Mouse (Mus musculus): ENCODE measurements at regions not wholly inside any gene's neighbourhood (a gene's known extent, or its start where the extent isn't known, plus 50 kb on each side); places are given as distances from the start of the nearest gene placed in this dataset.
"Not testable (repeated sequence)": the region's sequence is repeated elsewhere in the genome, so short reads cannot be mapped to it uniquely, and the experiment has no call there.

- Histone ChIP-seq H3K9ac (ENCODE audit: low read length) (no peak overlapping the region), H3K4me2 (ENCODE audit: low read depth, low read length) (0 out of 2 replicates have a peak overlapping the region, but pooled peaks have one; percentile 5), H3K4me3 (ENCODE audit: low read length) (no peak overlapping the region), H3K27ac (ENCODE audit: low read length) (no peak overlapping the region), H3K9me3 (ENCODE audit: control insufficient read depth, low read length) (no peaks in the 10 kb centered on the region), H3K36me3 (ENCODE audit: control insufficient read depth, insufficient read depth, low read length) (no peaks in the 10 kb centered on the region), H3K27me3 (ENCODE audit: control insufficient read depth, insufficient read depth, low read depth, low read length) (no peaks in the 10 kb centered on the region), H3K4me1 (replicated peaks; ENCODE audit: control insufficient read depth, insufficient read depth, low read length) (no peaks in the 10 kb centered on the region)
- ATAC-seq (ENCODE audit: low read depth): peak; percentile 73
- 53% methylated on average over 10 of the region's 10 CpGs for WGBS
Observed at GRCm38 (mm10) chr14:120755389-120755788, 155.6 kb upstream of the Ipo5 start.

GRCm38 (mm10) chr14:120758200-120758830 lies 152.7 kb upstream of the Ipo5 start:
- no peak for ATAC-seq (ENCODE audit: low read depth)
- Histone ChIP-seq H3K27me3 (ENCODE audit: control insufficient read depth, insufficient read depth, low read depth, low read length) (no peaks in the 10 kb centered on the region), H3K4me1 (replicated peaks; ENCODE audit: control insufficient read depth, insufficient read depth, low read length) (peaks cover 9% of the 10 kb centered on the region; the same call in 1 of the 2 replicates), H3K27ac (ENCODE audit: low read length) (no peak overlapping the region), H3K4me3 (ENCODE audit: low read length) (no peak overlapping the region), H3K9me3 (ENCODE audit: control insufficient read depth, low read length) (no peaks in the 10 kb centered on the region), H3K36me3 (ENCODE audit: control insufficient read depth, insufficient read depth, low read length) (no peaks in the 10 kb centered on the region), H3K4me2 (ENCODE audit: low read depth, low read length) (no peak overlapping the region), H3K9ac (ENCODE audit: low read length) (no peak overlapping the region)
- 80% methylated on average over 14 of the region's 14 CpGs for WGBS

- Histone ChIP-seq H3K27me3 (ENCODE audit: control insufficient read depth, insufficient read depth, low read depth, low read length) (no peaks in the 10 kb centered on the region), H3K9ac (ENCODE audit: low read length) (no peak overlapping the region), H3K4me1 (replicated peaks; ENCODE audit: control insufficient read depth, insufficient read depth, low read length) (peaks cover 9% of the 10 kb centered on the region; the same call in 1 of the 2 replicates), H3K27ac (ENCODE audit: low read length) (peak overlapping the region; percentile 0; the same call in 1 of the 2 replicates), H3K9me3 (ENCODE audit: control insufficient read depth, low read length) (no peaks in the 10 kb centered on the region), H3K4me3 (ENCODE audit: low read length) (no peak overlapping the region), H3K36me3 (ENCODE audit: control insufficient read depth, insufficient read depth, low read length) (no peaks in the 10 kb centered on the region), H3K4me2 (ENCODE audit: low read depth, low read length) (no peak overlapping the region)
- ATAC-seq (ENCODE audit: low read depth): no peak
- 59% methylated on average over 7 of the region's 7 CpGs for WGBS
Observed at GRCm38 (mm10) chr14:120762168-120762567, 148.9 kb upstream of the Ipo5 start.

- Histone ChIP-seq H3K4me3 (ENCODE audit: low read length) (no peak overlapping the region), H3K9ac (ENCODE audit: low read length) (no peak overlapping the region), H3K27me3 (ENCODE audit: control insufficient read depth, insufficient read depth, low read depth, low read length) (no peaks in the 10 kb centered on the region), H3K4me1 (replicated peaks; ENCODE audit: control insufficient read depth, insufficient read depth, low read length) (peaks cover 9% of the 10 kb centered on the region; the same call in 1 of the 2 replicates), H3K4me2 (ENCODE audit: low read depth, low read length) (no peak overlapping the region), H3K36me3 (ENCODE audit: control insufficient read depth, insufficient read depth, low read length) (no peaks in the 10 kb centered on the region), H3K27ac (ENCODE audit: low read length) (peak overlapping the region; percentile 4; the same call in 1 of the 2 replicates), H3K9me3 (ENCODE audit: control insufficient read depth, low read length) (no peaks in the 10 kb centered on the region)
- 67% methylated on average over 11 of the region's 11 CpGs for WGBS
- ATAC-seq (ENCODE audit: low read depth): peak; percentile 55
Observed at GRCm38 (mm10) chr14:120762733-120763132, 148.3 kb upstream of the Ipo5 start.

GRCm38 (mm10) chr14:120763796-120764195 lies 147.2 kb upstream of the Ipo5 start:
- peaks cover 9% of the 10 kb centered on the region; the same call in 1 of the 2 replicates for H3K4me1 ChIP-seq (replicated peaks; ENCODE audit: control insufficient read depth, insufficient read depth, low read length)
- H3K4me3 ChIP-seq (ENCODE audit: low read length): no peak overlapping the region
- H3K27me3 ChIP-seq (ENCODE audit: control insufficient read depth, insufficient read depth, low read depth, low read length): no peaks in the 10 kb centered on the region
- ATAC-seq (ENCODE audit: low read depth): no peak
- no peaks in the 10 kb centered on the region for H3K9me3 ChIP-seq (ENCODE audit: control insufficient read depth, low read length)
- H3K4me2 ChIP-seq (ENCODE audit: low read depth, low read length): no peak overlapping the region
- H3K9ac ChIP-seq (ENCODE audit: low read length): no peak overlapping the region
- WGBS: 84% methylated on average over 5 of the region's 5 CpGs
- no peak overlapping the region for H3K27ac ChIP-seq (ENCODE audit: low read length)
- H3K36me3 ChIP-seq (ENCODE audit: control insufficient read depth, insufficient read depth, low read length): no peaks in the 10 kb centered on the region

- no peak for ATAC-seq (ENCODE audit: low read depth)
- Histone ChIP-seq H3K27ac (ENCODE audit: low read length) (no peak overlapping the region), H3K4me2 (ENCODE audit: low read depth, low read length) (no peak overlapping the region), H3K4me3 (ENCODE audit: low read length) (no peak overlapping the region), H3K9ac (ENCODE audit: low read length) (no peak overlapping the region), H3K27me3 (ENCODE audit: control insufficient read depth, insufficient read depth, low read depth, low read length) (no peaks in the 10 kb centered on the region), H3K9me3 (ENCODE audit: control insufficient read depth, low read length) (no peaks in the 10 kb centered on the region), H3K4me1 (replicated peaks; ENCODE audit: control insufficient read depth, insufficient read depth, low read length) (peaks cover 9% of the 10 kb centered on the region; the same call in 1 of the 2 replicates), H3K36me3 (ENCODE audit: control insufficient read depth, insufficient read depth, low read length) (no peaks in the 10 kb centered on the region)
- WGBS: 56% methylated on average over 3 of the region's 3 CpGs
Observed at GRCm38 (mm10) chr14:120764386-120764785, 146.6 kb upstream of the Ipo5 start.

GRCm38 (mm10) chr14:120766451-120766850 lies 144.6 kb upstream of the Ipo5 start:
- Histone ChIP-seq H3K4me1 (replicated peaks; ENCODE audit: control insufficient read depth, insufficient read depth, low read length) (peaks cover 9% of the 10 kb centered on the region; the same call in 1 of the 2 replicates), H3K4me3 (ENCODE audit: low read length) (no peak overlapping the region), H3K9me3 (ENCODE audit: control insufficient read depth, low read length) (no peaks in the 10 kb centered on the region), H3K4me2 (ENCODE audit: low read depth, low read length) (no peak overlapping the region), H3K27me3 (ENCODE audit: control insufficient read depth, insufficient read depth, low read depth, low read length) (no peaks in the 10 kb centered on the region), H3K9ac (ENCODE audit: low read length) (no peak overlapping the region), H3K27ac (ENCODE audit: low read length) (no peak overlapping the region), H3K36me3 (ENCODE audit: control insufficient read depth, insufficient read depth, low read length) (no peaks in the 10 kb centered on the region)
- 92% methylated on average over 5 of the region's 5 CpGs for WGBS
- ATAC-seq (ENCODE audit: low read depth): no peak

GRCm38 (mm10) chr14:120770579-120770978 lies 140.4 kb upstream of the Ipo5 start:
- no peaks in the 10 kb centered on the region for H3K9me3 ChIP-seq (ENCODE audit: control insufficient read depth, low read length)
- H3K4me2 ChIP-seq (ENCODE audit: low read depth, low read length): no peak overlapping the region
- H3K4me1 ChIP-seq (replicated peaks; ENCODE audit: control insufficient read depth, insufficient read depth, low read length): no peaks in the 10 kb centered on the region
- no peak for ATAC-seq (ENCODE audit: low read depth)
- WGBS: 56% methylated on average over 3 of the region's 3 CpGs
- H3K9ac ChIP-seq (ENCODE audit: low read length): no peak overlapping the region
- no peaks in the 10 kb centered on the region for H3K36me3 ChIP-seq (ENCODE audit: control insufficient read depth, insufficient read depth, low read length)
- H3K27me3 ChIP-seq (ENCODE audit: control insufficient read depth, insufficient read depth, low read depth, low read length): no peaks in the 10 kb centered on the region
- no peak overlapping the region for H3K27ac ChIP-seq (ENCODE audit: low read length)
- H3K4me3 ChIP-seq (ENCODE audit: low read length): no peak overlapping the region

GRCm38 (mm10) chr14:120773001-120773400 lies 138.0 kb upstream of the Ipo5 start:
- not testable (repeated sequence) for H3K4me3 ChIP-seq (ENCODE audit: low read length); H3K9me3 ChIP-seq (ENCODE audit: control insufficient read depth, low read length); H3K36me3 ChIP-seq (ENCODE audit: control insufficient read depth, insufficient read depth, low read length); H3K27me3 ChIP-seq (ENCODE audit: control insufficient read depth, insufficient read depth, low read depth, low read length); ATAC-seq (ENCODE audit: low read depth); H3K27ac ChIP-seq (ENCODE audit: low read length); H3K4me2 ChIP-seq (ENCODE audit: low read depth, low read length); H3K9ac ChIP-seq (ENCODE audit: low read length); H3K4me1 ChIP-seq (replicated peaks; ENCODE audit: control insufficient read depth, insufficient read depth, low read length)
- WGBS: 67% methylated on average over 3 of the region's 4 CpGs
